Mouse (Mus musculus): ENCODE data around the gene Nosip. TPM values are rescaled to one million over a fixed set of nuclear protein-coding genes. Genes with fewer than 3 reads are reported as not detected.
A peak's percentile ranks its signal among the peaks of the same experiment; 100 is the strongest.

Gene Nosip
- total and polyA plus RNA-seq, 2 experiments from 2014 or later: 68.3 to 72.3 TPM

- peak; percentile 69 for TF ChIP-seq CTCF (IDR thresholded peaks at IDR 0.05)
- DNase-seq (ENCODE audit: low spot score) (peak; percentile 35), ATAC-seq (ENCODE audit: low FRiP score) (no peak)
- no peaks in the 10 kb centered on the region for H3K4me1 ChIP-seq (ENCODE audit: insufficient read depth, low read length)
- H3K27me3 ChIP-seq (ENCODE audit: insufficient read depth, low read length): no peaks in the 10 kb centered on the region
- H3K36me3 ChIP-seq (ENCODE audit: insufficient read depth, low read length): no peaks in the 10 kb centered on the region
- no peak overlapping the region for H3K9ac ChIP-seq (replicated peaks; ENCODE audit: low read length, poor library complexity, severe bottlenecking)
- no peak overlapping the region for H3K4me2 ChIP-seq (ENCODE audit: low read depth, low read length, poor library complexity, severe bottlenecking)
- 29% methylated on average over 5 of the region's 5 CpGs for WGBS
- no peak overlapping the region for H3K4me3 ChIP-seq (ENCODE audit: low read depth, low read length)
- H3K27ac ChIP-seq (ENCODE audit: low read depth, low read length): no peak overlapping the region
- no peaks in the 10 kb centered on the region for H3K9me3 ChIP-seq (ENCODE audit: low read length)
Measured at GRCm38 (mm10) chr7:45068000-45068318, 5.7 kb downstream of the Nosip start.

DNA sequence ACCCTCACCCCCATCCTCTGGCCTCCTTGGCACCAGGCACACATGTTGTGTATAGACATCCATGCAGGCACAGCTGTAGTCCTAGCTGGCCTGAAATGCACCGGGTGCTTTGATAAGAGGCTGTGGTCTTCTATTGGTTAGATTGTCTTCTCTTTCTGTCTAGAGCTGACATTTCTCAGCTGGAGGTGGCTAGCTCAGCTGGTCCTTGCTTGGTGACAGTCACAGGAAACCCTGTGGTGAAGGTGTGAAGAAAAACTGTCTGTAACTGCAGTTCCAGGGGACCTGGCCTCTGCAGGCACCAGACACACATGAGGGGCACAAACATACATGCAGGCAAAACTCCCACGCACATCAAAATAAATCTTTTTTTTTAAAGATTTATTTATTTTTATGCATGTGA is 7.4 kb downstream of the Nosip start:
- H3K4me1 ChIP-seq (ENCODE audit: insufficient read depth, low read length): no peaks in the 10 kb centered on the region
- H3K27me3 ChIP-seq (ENCODE audit: insufficient read depth, low read length): no peaks in the 10 kb centered on the region
- no peak for TF ChIP-seq CTCF (IDR thresholded peaks at IDR 0.05)
- no peak overlapping the region for H3K4me2 ChIP-seq (ENCODE audit: low read depth, low read length, poor library complexity, severe bottlenecking)
- DNase-seq (ENCODE audit: low spot score) (no peak), ATAC-seq (ENCODE audit: low FRiP score) (no peak)
- H3K36me3 ChIP-seq (ENCODE audit: insufficient read depth, low read length): peaks cover 13% of the 10 kb centered on the region
- H3K4me3 ChIP-seq (ENCODE audit: low read depth, low read length): no peak overlapping the region
- 90% methylated on average over 2 of the region's 2 CpGs for WGBS
- H3K9me3 ChIP-seq (ENCODE audit: low read length): no peaks in the 10 kb centered on the region
- no peak overlapping the region for H3K27ac ChIP-seq (ENCODE audit: low read depth, low read length)
- no peak overlapping the region for H3K9ac ChIP-seq (replicated peaks; ENCODE audit: low read length, poor library complexity, severe bottlenecking)

DNA sequence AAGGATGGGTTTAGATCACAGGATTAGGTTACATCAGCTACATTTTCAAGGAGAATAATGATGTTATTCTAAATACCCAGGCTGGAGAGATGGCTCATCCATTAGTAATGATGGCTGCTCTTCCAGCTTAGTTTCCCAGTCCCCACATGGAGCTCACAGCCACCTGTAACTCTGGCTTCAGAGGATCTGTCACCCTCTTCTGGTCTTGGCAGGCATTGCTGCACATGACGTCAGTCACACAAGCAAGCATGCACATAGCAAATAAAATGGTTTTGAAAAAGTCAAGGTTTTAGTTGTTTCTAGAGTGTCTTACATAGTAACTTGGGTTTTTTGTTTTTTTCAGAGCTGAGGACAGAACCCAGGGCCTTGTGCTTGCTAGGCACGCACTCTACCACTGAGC is 10.0 kb downstream of the Nosip start:
- WGBS: 77% methylated on average over 2 of the region's 2 CpGs
- peak; percentile 60 for TF ChIP-seq CTCF (IDR thresholded peaks at IDR 0.05)

GRCm38 (mm10) chr7:45073171-45073707 is 11.0 kb downstream of the Nosip start:
- 80% methylated on average over 7 of the region's 7 CpGs for WGBS
- no peak for DNase-seq (ENCODE audit: low spot score)

More for the DNA sequence above, 10.0 kb downstream of the Nosip start:
- H3K4me3 ChIP-seq (ENCODE audit: low read depth, low read length): no peak overlapping the region
- H3K27ac ChIP-seq (ENCODE audit: low read depth, low read length): no peak overlapping the region
- no peak overlapping the region for H3K9ac ChIP-seq (replicated peaks; ENCODE audit: low read length, poor library complexity, severe bottlenecking)
- H3K4me2 ChIP-seq (ENCODE audit: low read depth, low read length, poor library complexity, severe bottlenecking): no peak overlapping the region
- H3K36me3 ChIP-seq (ENCODE audit: insufficient read depth, low read length): peaks cover 30% of the 10 kb centered on the region
- H3K27me3 ChIP-seq (ENCODE audit: insufficient read depth, low read length): no peaks in the 10 kb centered on the region
- DNase-seq (ENCODE audit: low spot score) (no peak), ATAC-seq (ENCODE audit: low FRiP score) (no peak)
- H3K4me1 ChIP-seq (ENCODE audit: insufficient read depth, low read length): no peaks in the 10 kb centered on the region
- no peaks in the 10 kb centered on the region for H3K9me3 ChIP-seq (ENCODE audit: low read length)

GRCm38 (mm10) chr7:45073949-45074348 is 11.7 kb downstream of the Nosip start:
- no peak for DNase-seq (ENCODE audit: low spot score)
- ATAC-seq (ENCODE audit: low FRiP score): no peak
- Histone ChIP-seq H3K9me3 (ENCODE audit: low read length) (no peaks in the 10 kb centered on the region), H3K27ac (ENCODE audit: low read depth, low read length) (no peak overlapping the region), H3K4me2 (ENCODE audit: low read depth, low read length, poor library complexity, severe bottlenecking) (no peak overlapping the region), H3K36me3 (ENCODE audit: insufficient read depth, low read length) (peaks cover 33% of the 10 kb centered on the region), H3K9ac (replicated peaks; ENCODE audit: low read length, poor library complexity, severe bottlenecking) (no peak overlapping the region), H3K4me3 (ENCODE audit: low read depth, low read length) (no peak overlapping the region), H3K27me3 (ENCODE audit: insufficient read depth, low read length) (no peaks in the 10 kb centered on the region), H3K4me1 (ENCODE audit: insufficient read depth, low read length) (no peaks in the 10 kb centered on the region)
- no peak for TF ChIP-seq CTCF (IDR thresholded peaks at IDR 0.05)
- WGBS: 92% methylated on average over 12 of the region's 12 CpGs

More at GRCm38 (mm10) chr7:45073171-45073707, 11.0 kb downstream of the Nosip start:
- Histone ChIP-seq H3K27ac (ENCODE audit: low read depth, low read length) (no peak overlapping the region), H3K9me3 (ENCODE audit: low read length) (no peaks in the 10 kb centered on the region), H3K9ac (replicated peaks; ENCODE audit: low read length, poor library complexity, severe bottlenecking) (no peak overlapping the region), H3K36me3 (ENCODE audit: insufficient read depth, low read length) (peaks cover 33% of the 10 kb centered on the region), H3K4me2 (ENCODE audit: low read depth, low read length, poor library complexity, severe bottlenecking) (no peak overlapping the region), H3K4me1 (ENCODE audit: insufficient read depth, low read length) (no peaks in the 10 kb centered on the region), H3K4me3 (ENCODE audit: low read depth, low read length) (no peak overlapping the region), H3K27me3 (ENCODE audit: insufficient read depth, low read length) (no peaks in the 10 kb centered on the region)
- no peak for ATAC-seq (ENCODE audit: low FRiP score)
- TF ChIP-seq CTCF (IDR thresholded peaks at IDR 0.05): no peak

GRCm38 (mm10) chr7:45075405-45075804 is 13.2 kb downstream of the Nosip start:
- Histone ChIP-seq H3K27me3 (ENCODE audit: insufficient read depth, low read length) (no peaks in the 10 kb centered on the region), H3K4me1 (ENCODE audit: insufficient read depth, low read length) (no peaks in the 10 kb centered on the region), H3K27ac (ENCODE audit: low read depth, low read length) (no peak overlapping the region), H3K9me3 (ENCODE audit: low read length) (no peaks in the 10 kb centered on the region), H3K4me3 (ENCODE audit: low read depth, low read length) (no peak overlapping the region), H3K4me2 (ENCODE audit: low read depth, low read length, poor library complexity, severe bottlenecking) (no peak overlapping the region), H3K36me3 (ENCODE audit: insufficient read depth, low read length) (peaks cover 33% of the 10 kb centered on the region), H3K9ac (replicated peaks; ENCODE audit: low read length, poor library complexity, severe bottlenecking) (no peak overlapping the region)
- TF ChIP-seq CTCF (IDR thresholded peaks at IDR 0.05): no peak
- 91% methylated on average over 4 of the region's 4 CpGs for WGBS
- no peak for DNase-seq (ENCODE audit: low spot score)
- no peak for ATAC-seq (ENCODE audit: low FRiP score)
